Mouse (Mus musculus) intestine, postnatal 0 days (tissue): ENCODE data around the gene Aimp1. TPM values are rescaled to one million over a fixed set of nuclear protein-coding genes. Genes with fewer than 3 reads are reported as not detected.

Source experiments
- ATAC-seq: fragments of 200-750 bp; cut with Nextera tagmentation; 2 replicates; pipeline ENCODE4 v1.8.0; 2017; ENCODE audit warnings: mild to moderate bottlenecking, moderate TSS enrichment, moderate library complexity
- H3K27ac ChIP-seq: fragments of 300-500 bp; sonication (generic); 2 replicates; pipeline ENCODE4 v1.5.1; 2014; ENCODE audit warnings: mild to moderate bottlenecking, low read depth, low read length, moderate library complexity
- H3K27me3 ChIP-seq: fragments of 300-500 bp; sonication (generic); replicated peaks from 2 replicates; pipeline ENCODE4 v1.6.1; 2014; ENCODE audit warnings: low read length, mixed read lengths; ENCODE audit not compliant: control insufficient read depth, insufficient read depth
- H3K36me3 ChIP-seq: fragments of 300-500 bp; sonication (generic); 2 replicates; pipeline ENCODE4 v1.6.1; 2014; ENCODE audit warnings: mild to moderate bottlenecking, moderate library complexity; ENCODE audit not compliant: control insufficient read depth, insufficient read depth
- H3K4me1 ChIP-seq: fragments of 300-500 bp; sonication (generic); replicated peaks from 2 replicates; pipeline ENCODE4 v1.6.1; 2014; ENCODE audit warnings: antibody characterized with exemption, low read length, mixed read lengths; ENCODE audit not compliant: control insufficient read depth, insufficient read depth
- H3K4me2 ChIP-seq: fragments of 300-500 bp; sonication (generic); replicated peaks from 2 replicates; pipeline ENCODE4 v1.6.1; 2014; ENCODE audit warnings: low read depth, mild to moderate bottlenecking, moderate library complexity
- H3K4me3 ChIP-seq: fragments of 300-500 bp; sonication (generic); 2 replicates; pipeline ENCODE4 v1.5.1; 2014; ENCODE audit warnings: low read depth, low read length
- H3K9ac ChIP-seq: fragments of 300-500 bp; sonication (generic); 2 replicates; pipeline ENCODE4 v1.6.1; 2014; ENCODE audit warnings: mild to moderate bottlenecking, low read depth, low read length
- H3K9me3 ChIP-seq: fragments of 300-500 bp; sonication (generic); 2 replicates; pipeline ENCODE4 v1.6.1; 2016; ENCODE audit warnings: mixed run types; ENCODE audit not compliant: control insufficient read depth
- CTCF ChIP-seq: sonication (generic); IDR thresholded peaks from 2 replicates; pipeline ENCODE4 v1.5.1; 2016; ENCODE audit warnings: low read depth, mild to moderate bottlenecking, control low read depth, antibody characterized with exemption, moderate library complexity
- WGBS: fragments of 180-500 bp; shearing (Covaris S2); extraction: QIAGEN DNeasy Blood & Tissue Kit; methylation state at CpG from one replicate; pipeline ENCODE4 v1.1.7; 2014; 5-methylcytosine and 5-hydroxymethylcytosine counted together
- polyA plus RNA-seq: library from polyadenylated mRNA; unstranded; fragments of >200 nt; fragmentation: Nextera tagmentation; extraction: Ambion mirVana; gene quantifications from 2 replicates; pipeline ENCODE4 v1.2.1, GENCODE M21; 2015

The Aimp1 gene
- polyA plus RNA-seq, 1 experiment from 2014 or later: 73.0 TPM

DNA sequence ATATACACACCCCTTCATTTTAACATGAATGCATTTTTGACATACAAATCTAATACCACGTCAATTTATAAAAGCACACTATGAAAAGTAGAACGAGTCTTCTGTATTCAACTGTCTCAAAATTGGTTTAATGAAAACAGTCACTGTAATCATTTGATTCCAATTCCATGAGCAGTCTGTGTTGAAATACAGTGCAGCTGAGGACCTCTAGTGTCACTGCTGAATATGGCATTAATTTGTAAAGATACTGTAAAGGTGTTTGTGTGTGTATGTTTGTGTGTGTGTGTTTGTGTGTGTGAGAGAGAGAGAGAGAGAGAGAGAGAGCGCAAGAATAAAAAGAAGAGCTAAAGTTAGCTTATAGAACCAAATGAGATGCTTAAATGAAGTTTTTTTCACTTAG, 17.2 kb upstream of the Aimp1 start:
- Histone ChIP-seq H3K9me3 (no peaks in the 10 kb centered on the region), H3K27me3 (no peaks in the 10 kb centered on the region), H3K9ac (no peak overlapping the region), H3K4me1 (no peaks in the 10 kb centered on the region), H3K4me3 (no peak overlapping the region), H3K27ac (no peak overlapping the region), H3K36me3 (peaks cover 7% of the 10 kb centered on the region; the same call in 1 of the 2 replicates), H3K4me2 (no peak overlapping the region)
- ATAC-seq: no peak
- TF ChIP-seq CTCF: peak; percentile 82
- 77% methylated on average over 3 of the region's 3 CpGs for WGBS

- peak within 1 kb of the TSS; percentile 78 for H3K4me3 ChIP-seq
- peak within 1 kb of the TSS; percentile 87 for H3K27ac ChIP-seq
- peak within 1 kb of the TSS; percentile 74 for H3K9ac ChIP-seq
- H3K36me3 ChIP-seq: 0 out of 2 replicates have a peak, but pooled peaks cover 4% of the 10 kb centered on the region
- TF ChIP-seq CTCF: peak; percentile 17; the same call in 1 of the 2 replicates
- H3K4me2 ChIP-seq: peak within 1 kb of the TSS; percentile 74
- H3K9me3 ChIP-seq: no peaks in the 10 kb centered on the region
- ATAC-seq: peak; percentile 99
- WGBS: under 1% methylated on average over 42 of the region's 42 CpGs
- 0 out of 2 replicates have a peak, but pooled peaks cover 7% of the 10 kb centered on the region for H3K4me1 ChIP-seq
- H3K27me3 ChIP-seq: no peaks in the 10 kb centered on the region
These were observed 531 bp downstream of the Aimp1 start, which contains the start of gene Tbck for GRCm38 (mm10) chr3:132683447-132684230. Gene Tbck (plus strand): TSS chr3:132684144.

DNA sequence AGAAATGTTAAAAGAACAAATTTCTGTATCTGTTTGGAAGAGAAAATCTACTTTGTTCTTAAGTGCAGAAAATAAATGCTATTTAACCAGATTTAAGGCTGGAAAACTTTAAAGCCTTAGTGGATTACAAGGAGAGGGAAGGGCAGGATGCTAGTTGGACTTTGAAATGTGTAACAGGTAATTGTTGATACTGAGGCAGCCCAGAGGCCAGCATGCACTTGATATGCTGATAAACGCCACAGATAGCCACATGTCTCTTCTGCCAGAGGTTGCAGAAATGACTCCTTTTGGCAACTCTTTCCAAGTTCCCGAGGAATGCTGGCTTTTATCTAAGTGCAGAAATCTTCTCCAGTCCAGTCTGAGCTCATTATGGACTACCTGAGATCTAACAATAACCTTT, 6.7 kb downstream of the Aimp1 start:
- no peaks in the 10 kb centered on the region for H3K27me3 ChIP-seq
- TF ChIP-seq CTCF: no peak
- no peak overlapping the region for H3K9ac ChIP-seq
- H3K4me2 ChIP-seq: no peak overlapping the region
- peaks cover 12% of the 10 kb centered on the region for H3K36me3 ChIP-seq
- 0 out of 2 replicates have a peak, but pooled peaks cover 1% of the 10 kb centered on the region for H3K4me1 ChIP-seq
- WGBS: 39% methylated on average over 2 of the region's 2 CpGs
- H3K4me3 ChIP-seq: no peak overlapping the region
- peak; percentile 75; the same call in 1 of the 2 replicates for ATAC-seq
- no peak overlapping the region for H3K27ac ChIP-seq
- H3K9me3 ChIP-seq: no peaks in the 10 kb centered on the region

GRCm38 (mm10) chr3:132655955-132656354, 28.2 kb downstream of the Aimp1 start:
- no peak overlapping the region for H3K4me2 ChIP-seq
- H3K4me1 ChIP-seq: no peaks in the 10 kb centered on the region
- no peak for ATAC-seq
- 73% methylated on average over 2 of the region's 2 CpGs for WGBS
- no peak overlapping the region for H3K27ac ChIP-seq
- H3K4me3 ChIP-seq: no peak overlapping the region
- H3K27me3 ChIP-seq: no peaks in the 10 kb centered on the region
- H3K9ac ChIP-seq: no peak overlapping the region
- peaks cover 18% of the 10 kb centered on the region for H3K36me3 ChIP-seq
- TF ChIP-seq CTCF: no peak
- no peaks in the 10 kb centered on the region for H3K9me3 ChIP-seq

- Histone ChIP-seq H3K4me2 (no peak overlapping the region), H3K9ac (no peak overlapping the region), H3K36me3 (peaks cover 6% of the 10 kb centered on the region; the same call in 1 of the 2 replicates), H3K27ac (no peak overlapping the region), H3K9me3 (no peaks in the 10 kb centered on the region), H3K4me1 (no peaks in the 10 kb centered on the region), H3K27me3 (no peaks in the 10 kb centered on the region), H3K4me3 (no peak overlapping the region)
- no peak for ATAC-seq
- 92% methylated on average over 7 of the region's 7 CpGs for WGBS
- no peak for TF ChIP-seq CTCF
These were observed 30.2 kb downstream of the Aimp1 start for GRCm38 (mm10) chr3:132653959-132654358.

DNA sequence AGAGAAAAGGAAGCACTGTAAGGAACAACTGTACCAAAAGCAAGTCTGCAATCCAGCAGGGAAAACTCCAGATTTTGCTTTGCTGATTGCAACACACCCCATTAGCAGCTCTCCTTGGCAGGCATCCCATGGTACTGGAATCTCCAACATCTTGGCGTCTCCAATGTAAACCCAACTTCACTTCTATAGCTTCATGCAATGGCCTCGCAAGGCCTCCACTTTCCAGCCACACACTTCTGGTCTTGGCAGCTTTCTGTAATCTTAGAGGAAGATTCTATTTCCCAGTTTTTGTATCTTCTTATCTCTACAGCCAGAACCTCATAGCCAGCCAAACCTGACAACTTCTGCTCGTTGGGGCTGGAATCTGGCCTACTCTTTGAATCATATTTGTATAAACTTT, 32.4 kb downstream of the Aimp1 start:
- TF ChIP-seq CTCF: no peak
- Histone ChIP-seq H3K4me2 (no peak overlapping the region), H3K9me3 (no peaks in the 10 kb centered on the region), H3K4me3 (no peak overlapping the region), H3K4me1 (no peaks in the 10 kb centered on the region), H3K36me3 (no peaks in the 10 kb centered on the region), H3K27ac (no peak overlapping the region), H3K27me3 (no peaks in the 10 kb centered on the region), H3K9ac (no peak overlapping the region)
- no peak for ATAC-seq
- 58% methylated on average over 3 of the region's 3 CpGs for WGBS
